Mouse (Mus musculus): Measurements from ENCODE around the gene Zfp174.

Zfp174 gene

DNA sequence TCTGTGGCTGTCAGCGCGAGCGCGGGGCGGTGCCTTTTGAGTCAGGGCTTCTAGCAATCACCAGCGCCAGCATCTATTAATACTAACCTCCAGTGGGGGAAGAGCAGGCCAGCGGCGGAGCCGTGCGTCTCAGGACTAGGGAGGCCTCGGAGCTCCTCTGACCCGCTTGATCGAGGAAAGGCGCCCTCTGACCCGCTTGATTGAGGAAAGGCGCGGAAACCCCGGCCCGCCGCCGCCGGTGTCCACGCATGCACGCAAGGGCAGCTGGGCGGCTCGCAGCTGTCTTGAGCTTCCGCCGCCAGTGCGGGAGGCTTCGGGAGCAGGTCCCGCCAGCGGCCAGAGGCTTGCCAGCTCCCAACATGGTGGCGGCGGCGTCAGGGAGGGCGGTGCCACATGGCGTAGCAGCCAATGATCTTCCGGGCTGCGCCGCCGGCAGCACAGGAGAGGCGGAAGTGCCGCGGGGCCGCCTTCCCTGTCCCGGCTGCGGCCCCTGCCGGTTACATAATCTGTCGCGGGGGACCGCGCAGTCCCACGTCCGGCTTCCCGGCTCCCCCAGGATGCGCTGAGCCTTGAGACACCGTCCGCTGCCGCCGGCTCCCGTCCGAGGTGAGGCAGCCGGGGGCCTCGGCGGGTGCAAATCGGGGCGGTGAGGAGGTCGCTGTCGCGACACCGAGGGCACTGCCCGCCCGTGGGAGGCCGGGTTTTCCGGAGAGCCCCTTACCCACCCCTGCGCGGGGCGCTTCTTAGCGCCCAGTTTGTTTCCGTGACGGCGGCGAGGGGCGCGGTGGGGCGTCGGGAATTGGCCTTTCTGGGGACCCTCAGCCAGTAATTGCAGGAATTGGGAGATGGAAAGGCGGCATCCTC lies 37.4 kb downstream of the Zfp174 start, which contains the start of the genes Zfp597 and Gm20695:
Zfp597 (minus strand) TSS at position 361 of the 864 bp plus-strand sequence.
Gm20695 (plus strand) TSS at position 448 of the 864 bp plus-strand sequence.
- DNase-seq (ENCODE audit: low spot score) = peak; percentile 82

DNA sequence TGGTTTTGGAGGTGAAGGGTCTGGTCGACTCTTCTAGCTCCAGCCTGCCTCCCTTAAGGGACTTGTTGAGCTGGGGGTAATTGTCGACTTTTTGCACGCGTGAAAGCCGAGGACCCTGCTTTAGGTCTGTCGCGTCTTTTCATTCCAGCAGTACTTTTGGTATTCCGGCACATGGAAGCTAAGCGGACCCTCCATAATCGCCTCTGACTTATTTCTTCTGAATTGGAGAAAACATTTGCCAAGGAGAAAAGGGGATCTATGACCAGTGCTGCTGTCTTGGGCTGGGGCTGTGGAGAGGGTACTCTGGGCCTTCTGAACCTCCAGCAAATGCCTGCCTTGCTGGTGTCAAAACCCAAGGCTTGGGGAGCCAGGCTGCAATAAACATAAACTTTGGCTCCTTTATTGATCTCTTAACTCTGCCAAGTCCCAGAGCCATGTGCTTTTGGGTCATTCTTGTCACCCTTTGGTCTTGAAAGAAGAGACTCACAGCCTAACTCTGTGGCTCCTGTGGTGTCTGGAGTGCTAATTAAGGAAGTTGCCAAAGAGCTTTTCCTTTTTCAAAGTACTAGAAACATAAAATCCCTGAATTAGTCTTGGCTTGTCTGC lies 38.1 kb downstream of the Zfp174 start:
- DNase-seq (ENCODE audit: low spot score) = no peak

DNA sequence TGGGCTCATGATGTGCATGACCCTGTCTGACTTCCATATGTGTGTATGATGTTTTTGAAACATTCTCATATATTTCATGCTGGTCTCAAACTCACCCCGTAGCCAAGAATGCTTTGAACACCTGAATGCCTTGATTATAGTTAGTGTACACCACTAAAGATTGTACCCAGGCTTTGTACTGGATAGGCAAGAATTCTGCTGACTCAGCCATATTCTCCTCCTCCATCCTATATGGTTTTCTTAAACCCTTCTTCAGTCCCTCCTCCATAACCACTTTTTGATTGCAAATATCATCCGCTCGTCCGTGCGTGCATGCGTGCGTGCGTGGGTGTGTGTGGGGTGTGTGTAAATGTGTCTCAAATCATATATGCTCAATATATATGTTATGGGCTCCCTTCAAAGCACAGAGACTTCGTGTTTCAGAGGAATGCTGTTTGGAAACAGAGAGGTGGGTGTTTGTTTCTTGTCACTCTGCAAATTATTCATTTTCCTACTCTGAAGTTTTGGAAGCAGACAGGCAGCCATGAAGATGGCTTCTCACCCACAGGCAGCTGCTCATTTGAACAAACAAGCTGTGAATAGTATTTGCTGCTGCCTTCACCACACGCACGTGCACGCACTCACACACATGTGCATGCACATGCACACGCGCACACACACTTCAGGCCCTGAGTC lies 44.7 kb downstream of the Zfp174 start:
- no peak for DNase-seq (ENCODE audit: low spot score)

- no peak for DNase-seq (ENCODE audit: low spot score)
These were observed 46.7 kb downstream of the Zfp174 start for GRCm38 (mm10) chr16:3893739-3894138.

- DNase-seq (ENCODE audit: low spot score) = no peak
These were observed 48.2 kb downstream of the Zfp174 start for GRCm38 (mm10) chr16:3895173-3895792.

DNA sequence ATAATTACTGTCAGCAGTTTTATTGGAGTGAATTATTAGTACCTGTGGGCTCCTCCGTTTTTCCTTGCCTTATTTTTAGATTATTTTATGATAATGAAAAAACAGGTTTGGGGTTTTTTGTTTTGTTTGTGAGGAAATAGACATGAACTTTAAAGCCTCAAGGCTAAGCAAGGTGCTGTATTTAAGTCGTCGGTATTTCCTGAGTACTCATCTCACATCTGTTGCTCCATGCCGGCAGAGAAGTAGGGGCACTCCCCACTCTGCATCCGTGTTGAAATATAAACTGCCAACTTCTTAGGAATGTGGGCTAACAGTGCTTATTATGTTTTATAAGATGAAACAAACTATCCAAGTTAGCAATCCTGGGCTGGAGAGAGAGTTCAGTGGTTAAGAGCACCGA lies 49.0 kb downstream of the Zfp174 start:
- DNase-seq (ENCODE audit: low spot score) = no peak

GRCm38 (mm10) chr16:3896553-3896952 lies 49.5 kb downstream of the Zfp174 start:
- DNase-seq (ENCODE audit: low spot score) = no peak

GRCm38 (mm10) chr16:3907471-3907870 lies 60.4 kb downstream of the Zfp174 start:
- no peak for DNase-seq (ENCODE audit: low spot score)
